Mouse (Mus musculus): Measurements from ENCODE around the gene Aatf.
"Not testable (repeated sequence)": the region's sequence is repeated elsewhere in the genome, so short reads cannot be mapped to it uniquely, and the experiment has no call there.

Gene Aatf

DNA sequence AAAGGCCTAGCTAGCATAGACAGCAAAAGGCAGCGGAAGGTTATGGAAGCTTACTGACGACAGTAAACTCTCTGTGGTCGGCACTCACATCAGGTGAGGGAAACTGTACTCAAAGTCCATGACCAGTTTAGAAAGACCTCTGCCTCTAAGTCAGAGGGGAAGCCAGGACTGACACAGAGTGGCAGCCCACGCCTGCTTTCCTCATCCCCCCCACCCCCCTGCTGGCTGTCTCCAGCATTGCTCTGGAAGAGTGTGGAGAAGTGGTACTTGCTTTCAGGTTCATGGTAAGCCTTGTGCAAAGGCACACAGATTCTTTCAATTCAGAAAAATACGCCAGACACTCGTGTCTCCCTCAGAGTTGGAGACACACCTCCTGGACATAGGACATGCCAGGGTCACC, 78.4 kb downstream of the Aatf start:
- no peak for DNase-seq (ENCODE audit: low spot score)

DNA sequence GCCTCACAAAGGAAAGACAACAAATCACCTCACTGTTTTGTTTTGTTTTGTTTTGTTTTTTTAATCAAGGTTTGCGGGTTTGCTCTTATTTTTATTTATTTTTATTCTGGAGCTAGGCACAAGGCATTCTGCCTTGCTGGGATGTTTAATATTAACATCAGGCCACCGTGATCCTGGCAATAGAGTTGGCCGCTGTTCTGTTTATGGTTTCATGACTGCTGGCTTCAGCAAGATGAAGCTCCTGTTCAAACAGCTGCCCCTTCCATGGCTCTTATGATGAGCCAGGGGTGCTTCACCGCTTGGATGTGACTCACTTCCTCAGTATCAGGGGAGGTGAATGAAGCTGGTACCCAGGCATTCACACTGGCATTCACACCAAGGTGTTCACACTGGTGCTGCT, 83.0 kb downstream of the Aatf start:
- DNase-seq (ENCODE audit: low spot score) = no peak

DNA sequence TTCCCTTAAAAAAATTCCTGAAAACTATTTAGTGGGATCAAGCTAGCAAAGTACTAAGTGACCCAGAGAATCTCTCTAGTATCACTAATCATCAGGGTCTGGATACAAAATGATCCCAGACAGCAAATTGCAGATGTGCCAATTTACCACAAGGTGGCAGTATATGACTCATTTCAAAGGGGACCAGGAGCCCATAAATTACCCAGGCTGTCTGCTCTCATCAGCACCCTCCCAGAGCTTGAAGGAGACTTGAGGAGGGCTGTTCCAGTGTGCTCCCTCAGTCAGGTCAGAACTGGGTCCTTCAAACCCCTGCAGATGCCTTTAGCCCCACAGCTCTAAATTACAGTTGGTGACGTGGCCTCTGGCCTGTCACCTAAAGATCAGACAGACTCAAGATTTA, 83.7 kb downstream of the Aatf start:
- DNase-seq (ENCODE audit: low spot score) = peak; percentile 49

- no peak for DNase-seq (ENCODE audit: low spot score)
Measured at GRCm38 (mm10) chr11:84426633-84426998, 86.7 kb downstream of the Aatf start.

DNA sequence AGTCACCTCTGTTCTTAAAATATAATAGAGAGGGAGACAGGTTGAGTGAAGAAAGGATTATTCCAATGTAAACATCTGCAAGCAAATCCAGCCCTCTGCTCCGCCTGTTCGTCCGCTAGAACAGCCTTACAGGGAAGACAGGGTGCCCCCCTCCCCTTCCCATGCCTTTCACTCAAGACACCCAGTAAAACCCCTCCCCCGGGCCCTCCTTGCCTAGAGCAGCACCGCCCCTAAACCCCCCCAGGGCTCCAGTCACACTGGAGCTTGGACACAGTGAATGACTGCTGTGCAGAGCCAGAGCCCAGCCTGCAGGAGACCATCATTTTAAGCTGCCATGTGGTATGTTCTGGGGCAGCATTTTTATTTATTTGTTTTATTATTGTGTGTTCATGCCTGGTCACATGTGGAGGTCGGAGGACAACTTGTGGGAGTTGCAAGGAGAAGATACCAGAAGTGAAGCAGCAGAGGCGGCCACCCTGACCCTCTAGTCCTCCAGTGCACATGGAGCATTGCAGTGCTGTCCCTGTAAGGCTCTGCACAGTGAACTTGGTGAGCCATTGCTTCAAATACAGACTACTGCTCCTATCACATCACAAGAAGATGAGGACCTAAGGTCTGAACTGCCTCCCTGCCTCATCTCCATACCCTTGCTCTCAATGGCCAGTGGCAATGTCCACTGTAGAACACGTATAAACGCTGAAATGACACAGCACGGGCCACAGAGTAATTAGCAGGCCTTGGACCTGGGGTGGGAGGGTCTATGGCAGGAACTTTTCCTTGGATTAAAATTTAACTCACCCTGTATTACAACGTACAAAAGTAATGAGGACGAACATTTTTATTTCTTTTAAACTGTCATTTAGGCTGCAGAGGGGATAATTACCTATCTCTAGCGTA, 87.3 kb downstream of the Aatf start:
- DNase-seq (ENCODE audit: low spot score) = no peak

DNA sequence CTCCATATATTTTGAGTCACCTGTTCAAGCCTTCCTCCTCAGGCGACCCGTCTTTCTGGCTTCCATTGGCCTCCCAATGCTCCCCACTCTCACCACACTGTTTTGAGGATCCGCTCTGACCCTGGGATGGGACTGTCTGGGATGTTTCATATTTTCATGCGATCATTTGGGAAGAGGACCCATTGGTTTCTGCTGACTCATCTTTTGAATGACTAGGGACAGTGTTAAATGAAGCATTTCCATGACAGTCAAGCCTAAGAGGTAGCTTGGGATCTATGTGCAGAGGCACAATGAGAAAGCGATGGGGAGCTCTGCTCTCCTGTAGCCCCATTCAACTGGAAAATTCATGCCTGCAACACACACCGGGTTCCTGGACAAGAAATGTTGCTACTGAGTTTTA, 92.5 kb downstream of the Aatf start:
- DNase-seq (ENCODE audit: low spot score) = no peak

- no peak for DNase-seq (ENCODE audit: low spot score)
Measured at GRCm38 (mm10) chr11:84413111-84413510, 100.2 kb downstream of the Aatf start.

- no peak for DNase-seq (ENCODE audit: low spot score)
Measured at GRCm38 (mm10) chr11:84412201-84412934, 101.0 kb downstream of the Aatf start.

DNA sequence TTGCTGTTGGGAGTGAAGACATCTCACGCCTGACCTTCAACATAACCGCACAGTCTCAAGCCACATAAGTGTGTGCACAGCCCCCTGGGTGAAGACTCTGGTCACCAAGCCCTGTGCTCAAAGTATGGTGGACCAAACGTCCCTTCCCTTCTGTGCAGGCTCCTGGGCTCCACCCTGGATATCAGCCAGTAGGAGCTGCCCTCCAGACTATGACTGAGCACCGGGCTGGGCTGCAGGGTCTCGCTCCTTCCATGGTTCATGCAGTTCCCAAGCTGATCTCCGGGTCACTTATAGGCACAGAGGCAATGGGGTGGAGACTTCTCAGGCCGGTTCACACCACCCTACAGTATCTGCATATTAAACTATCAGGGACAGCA, 101.7 kb downstream of the Aatf start:
- DNase-seq (ENCODE audit: low spot score) = no peak

DNA sequence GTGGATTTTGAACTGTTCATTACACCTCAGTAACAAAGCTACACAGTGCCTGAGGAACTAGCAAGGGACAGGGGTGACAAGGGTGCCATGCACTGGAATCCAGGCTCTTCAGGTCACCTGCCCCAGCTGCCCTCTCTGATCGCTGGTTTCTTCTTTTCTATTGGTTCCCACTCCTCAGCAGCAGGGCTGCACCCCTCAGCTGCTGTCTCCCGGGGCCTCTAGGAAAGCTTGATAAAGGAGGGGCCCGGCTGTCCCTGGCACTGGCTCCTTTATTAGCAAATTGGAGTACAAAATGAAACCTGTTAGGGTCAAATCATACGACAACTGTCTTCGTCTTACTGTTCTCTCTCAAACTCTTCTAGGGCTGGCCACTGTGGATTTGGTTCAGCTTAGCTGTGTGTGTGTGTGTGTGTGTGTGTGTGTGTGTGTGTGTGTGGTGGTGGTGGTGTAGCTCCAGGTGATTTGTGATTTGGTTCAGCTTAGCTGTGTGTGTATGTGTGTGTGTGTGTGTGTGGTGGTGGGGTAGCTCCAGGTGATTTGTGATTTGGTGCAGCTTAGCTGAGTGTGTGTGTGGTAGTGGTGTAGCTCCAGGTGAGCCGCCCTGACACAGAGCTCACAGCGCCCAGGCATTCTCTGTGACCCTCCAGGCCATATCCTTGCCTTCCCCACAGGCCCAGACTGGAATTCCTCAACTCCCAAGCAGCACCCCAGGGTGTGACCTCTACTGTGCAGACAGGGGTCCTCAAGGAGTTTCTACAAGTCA, 102.3 kb downstream of the Aatf start:
- no peak for DNase-seq (ENCODE audit: low spot score)

DNA sequence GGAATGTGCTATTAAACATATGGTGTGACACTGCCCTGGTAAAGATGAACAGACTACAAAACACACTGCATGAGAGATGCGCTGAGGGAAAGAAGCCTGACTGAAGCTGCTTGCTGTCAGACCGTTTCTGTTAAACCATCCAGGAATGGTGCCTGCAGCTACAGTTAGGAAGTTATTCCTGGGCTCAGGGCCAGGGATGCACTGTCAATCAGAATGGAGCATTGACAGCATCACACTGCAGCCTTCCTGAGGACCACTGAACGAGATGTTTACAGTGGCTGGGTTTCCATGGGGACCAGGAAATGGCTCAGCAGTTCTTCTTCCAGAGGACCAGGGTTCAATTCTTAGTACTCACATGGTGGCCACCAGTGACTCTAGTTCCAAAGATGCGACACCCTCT, 102.9 kb downstream of the Aatf start:
- no peak for DNase-seq (ENCODE audit: low spot score)

DNA sequence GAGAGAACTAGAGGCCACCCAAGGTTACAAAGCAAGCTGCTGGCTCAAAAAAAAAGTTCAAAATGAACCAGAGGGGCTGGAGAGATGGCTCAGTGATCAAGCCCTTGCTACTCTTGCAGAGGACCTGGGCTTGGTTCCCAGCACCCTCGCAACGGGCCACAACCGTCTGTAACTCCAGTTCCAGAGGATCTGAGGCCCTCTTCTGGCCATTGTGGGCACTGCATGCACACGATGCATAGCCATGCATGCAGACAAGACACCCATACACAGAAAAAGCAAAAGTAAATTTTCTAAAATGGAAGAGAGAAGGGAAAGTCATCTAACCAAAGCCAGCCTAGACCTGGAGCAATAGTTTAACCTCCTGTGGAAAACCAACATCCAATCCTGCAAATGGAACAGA, 106.6 kb downstream of the Aatf start:
- DNase-seq (ENCODE audit: low spot score) = no peak

- DNase-seq (ENCODE audit: low spot score) = no peak
Measured at GRCm38 (mm10) chr11:84395010-84395409, 118.3 kb downstream of the Aatf start.

GRCm38 (mm10) chr11:84393571-84393970, 119.8 kb downstream of the Aatf start:
- DNase-seq (ENCODE audit: low spot score) = no peak

- DNase-seq (ENCODE audit: low spot score) = not testable (repeated sequence)
Measured at GRCm38 (mm10) chr11:84392066-84392465, 121.3 kb downstream of the Aatf start.

- DNase-seq (ENCODE audit: low spot score) = no peak
Measured at GRCm38 (mm10) chr11:84391126-84391525, 122.2 kb downstream of the Aatf start.

DNA sequence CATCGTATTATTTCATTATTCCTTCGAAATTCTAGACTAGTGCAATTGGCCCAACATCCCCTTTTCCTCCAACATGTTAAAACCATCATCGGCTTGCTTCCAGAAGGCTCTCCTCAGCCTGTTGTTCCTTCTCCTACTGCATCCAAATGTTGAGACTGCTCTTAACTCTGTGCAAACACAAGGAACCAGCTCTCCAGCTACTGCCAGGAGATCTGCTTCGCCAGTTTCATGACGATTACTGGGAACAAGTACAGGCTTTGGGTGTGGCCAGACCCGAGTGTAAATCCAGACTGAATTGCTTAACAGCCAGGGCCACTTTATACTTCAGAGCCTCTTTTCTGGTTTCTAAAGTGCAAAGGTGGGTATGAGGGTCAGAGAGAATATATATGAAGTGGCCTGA, 124.0 kb downstream of the Aatf start:
- DNase-seq (ENCODE audit: low spot score) = peak; percentile 19

DNA sequence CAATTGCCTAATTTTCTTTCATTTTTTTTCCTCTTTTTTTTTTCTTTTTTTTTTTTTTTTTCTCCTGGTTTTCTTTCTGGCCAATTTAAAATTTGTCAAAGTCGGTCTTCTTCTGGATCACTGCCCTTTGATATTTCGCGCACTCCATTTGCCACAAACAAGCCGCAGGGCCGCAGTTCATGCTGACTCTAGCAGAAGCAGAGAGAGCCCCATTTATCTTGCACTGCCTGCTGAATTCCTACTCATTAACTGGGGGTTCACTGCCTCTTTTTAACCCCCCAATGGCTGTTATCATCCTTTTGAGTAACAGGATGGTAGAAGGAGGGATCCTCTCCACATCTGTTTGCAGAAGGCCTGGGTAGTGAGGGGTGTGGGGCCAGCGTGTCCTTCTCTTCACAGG, 129.4 kb downstream of the Aatf start:
- no peak for DNase-seq (ENCODE audit: low spot score)

GRCm38 (mm10) chr11:84382450-84382849, 130.9 kb downstream of the Aatf start:
- DNase-seq (ENCODE audit: low spot score) = no peak

- DNase-seq (ENCODE audit: low spot score) = no peak
Measured at GRCm38 (mm10) chr11:84376510-84377365, 136.6 kb downstream of the Aatf start.

GRCm38 (mm10) chr11:84375951-84376496, 137.3 kb downstream of the Aatf start:
- DNase-seq (ENCODE audit: low spot score) = no peak
